Mouse (Mus musculus) lung, postnatal 0 days (tissue): ENCODE measurements around the gene Myo16.

ENCODE experiments used
- CTCF ChIP-seq: IDR thresholded peaks from 2 replicates; pipeline ENCODE4 v1.5.1; 2016; ENCODE audit warnings: antibody characterized with exemption, mild to moderate bottlenecking
- EP300 ChIP-seq: IDR thresholded peaks from 2 replicates; pipeline ENCODE4 v1.6.1; 2016; ENCODE audit warnings: antibody characterized with exemption, mild to moderate bottlenecking, control low read depth

DNA sequence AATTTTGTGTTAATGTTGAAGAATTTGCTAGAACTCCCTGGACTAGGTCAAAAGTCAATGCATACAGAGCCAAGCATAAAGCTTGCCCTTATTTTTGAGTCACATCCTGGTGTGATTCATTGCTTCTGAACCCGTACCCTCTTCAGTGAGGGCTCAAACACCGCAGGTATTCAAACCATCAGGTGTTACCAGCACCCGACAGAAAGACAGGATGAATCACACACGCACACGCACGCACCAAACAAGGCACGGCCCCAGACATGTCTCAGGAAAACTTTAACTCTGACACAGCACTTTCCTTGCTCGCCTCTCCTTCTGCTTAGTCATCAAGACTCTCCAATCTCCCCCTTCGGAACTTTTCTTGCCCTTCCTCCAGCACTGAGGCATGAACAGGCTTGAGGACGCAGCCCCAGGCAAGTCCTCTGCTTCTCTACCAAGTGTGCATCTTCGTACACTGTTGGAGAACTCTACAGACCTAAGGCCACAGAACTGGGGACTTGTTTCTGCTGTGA is 435.8 kb downstream of the Myo16 start:
- TF ChIP-seq CTCF: no peak
- TF ChIP-seq EP300: no peak
